Mouse (Mus musculus) left cerebral cortex, postnatal 14 days (tissue): ENCODE results near the gene Gstt2. TPM values are rescaled to one million over a fixed set of nuclear protein-coding genes. Genes with fewer than 3 reads are reported as not detected.

Source experiments
- DNase-seq, 2 experiments: peaks; one replicate each; pipeline ENCODE4 v3.0.0; 2021 to 2022; ENCODE audit warnings: low spot score in 2 of 2, mixed read lengths in 1 of 2
- intact Hi-C: fragments of 180-260 bp; cut with DNase I; formaldehyde crosslinking; loops from one replicate; pipeline ENCODE4 v1.15.1; 2025
- total RNA-seq, 2 experiments: library from RNA; stranded (reverse); gene quantifications; 2 replicates each; pipeline ENCODE4 v1.2.3; 2021

The Gstt2 gene
- total RNA-seq, 2 experiments from 2014 or later = 4.1 to 4.5 TPM

DNA sequence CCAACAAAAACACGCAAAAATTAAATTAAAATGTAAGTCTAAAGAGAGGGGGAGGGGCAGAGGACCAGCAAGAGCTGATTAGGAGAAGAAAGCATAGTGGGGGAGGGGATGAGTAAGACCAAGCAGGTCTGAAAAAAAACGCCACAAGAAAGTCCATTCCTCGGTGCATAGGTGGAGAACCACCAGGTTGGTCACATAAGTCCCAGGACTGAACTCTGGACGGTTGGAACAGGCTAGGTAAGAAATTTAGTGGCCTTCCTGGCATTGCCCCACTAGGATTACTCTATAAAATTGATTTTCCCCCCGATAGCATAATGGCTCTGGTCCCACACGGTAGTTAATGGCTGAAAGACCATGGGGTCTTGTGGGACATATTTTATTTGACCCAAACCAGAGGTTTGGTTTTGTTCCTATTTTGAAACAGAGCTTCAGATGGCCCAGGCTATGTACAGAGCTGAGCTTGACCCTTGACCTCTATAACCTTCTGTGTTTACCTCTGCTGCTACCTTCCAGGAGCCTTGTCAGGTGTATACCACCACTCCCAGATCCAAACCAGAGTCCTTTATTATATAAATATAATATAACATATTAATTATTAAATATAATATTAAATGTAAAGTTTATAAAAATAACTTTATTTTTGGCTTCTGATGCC, 48.0 kb downstream of the Gstt2 start:
- no peak for DNase-seq
- intact Hi-C loops = no loop called here

DNA sequence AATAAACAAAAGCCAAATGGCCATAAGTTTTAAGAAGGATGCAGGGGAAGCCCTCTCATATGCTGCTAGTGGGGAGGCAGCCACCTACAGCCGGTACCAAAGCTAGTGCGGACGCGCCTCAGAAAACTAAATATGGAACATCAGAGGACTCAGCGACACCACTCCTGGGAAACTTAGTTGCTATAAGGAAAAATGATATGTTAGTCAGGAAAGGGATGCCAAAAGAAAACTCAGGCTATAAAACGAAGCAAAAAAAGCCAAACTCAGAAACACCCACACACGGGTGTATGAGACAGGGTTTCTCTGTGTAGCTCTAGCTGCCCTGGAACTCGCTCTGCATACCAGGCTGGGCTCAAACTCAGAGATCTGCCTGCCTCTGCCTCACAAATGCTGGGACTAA, 48.9 kb downstream of the Gstt2 start:
- DNase-seq = peak in 1 of 2 experiments; percentile 30
- intact Hi-C loops = no loop called here

GRCm38 (mm10) chr10:75785442-75785841, 51.8 kb downstream of the Gstt2 start:
- DNase-seq = no peak
- intact Hi-C loops = no loop called here

Other genes starting within 250 kb of the Gstt2 start
- 1 to 10 TPM; 4.4 to 4.5 TPM for gene Ggt5, start 248.1 kb downstream of the Gstt2 start, total RNA-seq
- gene Susd2, start 193.4 kb downstream of the Gstt2 start, total RNA-seq = 1 to 10 TPM; 4.3 to 4.8 TPM
- gene Cabin1, start 73.1 kb downstream of the Gstt2 start, total RNA-seq = 10 to 100 TPM; 79.8 to 82.9 TPM
- 10 to 100 TPM; 32.8 to 40.5 TPM for gene Ddt, start 64.0 kb downstream of the Gstt2 start, total RNA-seq
- gene Gm20441, start 56.5 kb downstream of the Gstt2 start, total RNA-seq = not detected
- gene Gstt3, start 56.0 kb downstream of the Gstt2 start, total RNA-seq = 1 to 10 TPM; 1.5 to 1.7 TPM
- gene Gstt1, start 38.8 kb downstream of the Gstt2 start, total RNA-seq = 1 to 10 TPM; 3.0 to 4.7 TPM
- gene Gstt4, start 14.9 kb downstream of the Gstt2 start, total RNA-seq = not detected
- gene Mif, start 22.8 kb upstream of the Gstt2 start, total RNA-seq = 100 to 1,000 TPM; 690 to 714 TPM
- gene Derl3, start 56.0 kb upstream of the Gstt2 start, total RNA-seq = 1 to 10 TPM; 1.9 to 2.6 TPM
- gene Smarcb1, start 84.2 kb upstream of the Gstt2 start, total RNA-seq = 10 to 100 TPM; 77.4 to 83.2 TPM
- gene Chchd10, start 95.7 kb upstream of the Gstt2 start, total RNA-seq = 100 to 1,000 TPM; 260 to 285 TPM
- 1 to 10 TPM; 1.7 to 2.3 TPM for gene Mmp11, start 99.1 kb upstream of the Gstt2 start, total RNA-seq
- not detected for gene Gm867, start 103.2 kb upstream of the Gstt2 start, total RNA-seq
- not detected for gene Vpreb3, start 105.6 kb upstream of the Gstt2 start, total RNA-seq
- gene Gm5134, start 117.1 kb upstream of the Gstt2 start, total RNA-seq = not detected
- 10 to 100 TPM; 12.2 to 12.3 TPM for gene Zfp280b, start 195.2 kb upstream of the Gstt2 start, total RNA-seq